ENCODE assay signal across 12 mouse cellular contexts in the genomic region with DNA sequence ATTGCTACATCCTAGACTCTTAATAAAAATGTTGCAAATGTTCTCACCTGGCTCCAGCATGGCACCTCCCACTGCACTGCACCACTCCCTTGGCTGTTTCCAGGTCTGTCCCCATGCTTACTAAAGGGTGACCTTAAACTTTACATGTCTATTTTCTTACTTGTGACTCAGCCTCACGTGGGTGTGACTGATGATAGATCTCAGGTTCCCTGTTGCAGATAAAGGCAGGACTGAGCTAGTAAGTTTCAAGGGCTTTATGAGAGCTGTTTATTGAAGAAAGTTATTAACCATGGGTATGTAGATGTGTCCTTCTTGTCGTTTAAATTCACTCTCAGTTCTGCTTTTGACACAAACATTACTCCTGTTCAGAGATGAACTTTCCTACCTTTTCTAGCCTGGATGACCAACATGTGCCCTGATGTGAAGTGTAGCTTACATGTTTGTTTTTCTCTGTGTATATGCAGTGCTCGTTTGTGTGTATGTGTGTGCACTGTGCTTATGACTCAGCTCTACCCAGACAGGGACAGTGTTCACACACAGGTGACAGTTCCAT. TPM values are rescaled to one million over a fixed set of nuclear protein-coding genes. Genes with fewer than 3 reads are reported as not detected.
DNase-seq lines count a peak whose midpoint lies in the region; ATAC-seq and TF ChIP-seq lines count a peak whose summit lies in the region.
"Had no signal": no experiment of that assay in that cellular context is flagged by ENCODE, and none has a peak within 500 bp of the region (broad histone marks: within the 10 kb centered on the region; RNA-seq: fewer than 3 reads in every experiment).

No protein-coding gene starts in this region.

- H3K79me3 ChIP-seq in C2C12 (ENCODE audit: low read depth), result peaks cover 38% of the 10 kb centered on the region

- no peak for TF ChIP-seq CTCF in C2C12 (IDR thresholded peaks at IDR 0.05; ENCODE audit: control insufficient read depth, insufficient read depth, insufficient read length)
- TF ChIP-seq CTCF in liver, postnatal 0 days (IDR thresholded peaks at IDR 0.05; ENCODE audit: low read depth), result no peak

- WGBS in liver, postnatal 0 days (ENCODE audit: insufficient replicate concordance), result 41% methylated on average over 3 of the region's 3 CpGs
- WGBS in embryonic facial prominence, embryonic 10.5 days, result 90% methylated on average over 3 of the region's 3 CpGs
- 94% methylated on average over 3 of the region's 3 CpGs for WGBS in midbrain, embryonic 15.5 days
- 91% methylated on average over 3 of the region's 3 CpGs for WGBS in midbrain, embryonic 13.5 days

- peak; percentile 66 to 73 for DNase-seq in heart, adult 18-20 months
- DNase-seq in heart, postnatal 25 days (ENCODE audit: low spot score), result no peak
- DNase-seq in heart, adult 8-10 months (ENCODE audit: low spot score), result peak; percentile 57
- DNase-seq in liver, postnatal 0 days, result no peak
- no peak for DNase-seq in embryonic facial prominence, embryonic 10.5 days (ENCODE audit: low spot score)
- DNase-seq: cerebellum, adult 2 months; thymus, postnatal 25 days had no signal

- no peaks in the 10 kb centered on the region for H3K27me3 ChIP-seq in C2C12 (ENCODE audit: control insufficient read depth, insufficient read depth, insufficient read length)
- H3K27me3 ChIP-seq in liver, postnatal 0 days (ENCODE audit: insufficient read depth, low read length), result no peaks in the 10 kb centered on the region
- no peaks in the 10 kb centered on the region for H3K27me3 ChIP-seq in embryonic facial prominence, embryonic 10.5 days (replicated peaks; ENCODE audit: low read depth, poor library complexity, severe bottlenecking)
- no peaks in the 10 kb centered on the region for H3K27me3 ChIP-seq in midbrain, embryonic 15.5 days (replicated peaks)
- no peaks in the 10 kb centered on the region for H3K27me3 ChIP-seq in midbrain, embryonic 13.5 days
- H3K27me3 ChIP-seq: forebrain, embryonic 13.5 days had no signal

- H3ac ChIP-seq in C2C12 (ENCODE audit: control insufficient read depth, insufficient read length, low read depth), result no peak overlapping the region

- no peak overlapping the region for H3K4me2 ChIP-seq in liver, postnatal 0 days (ENCODE audit: low read depth, low read length)
- H3K4me2 ChIP-seq in midbrain, embryonic 15.5 days, result no peak overlapping the region
- H3K4me2 ChIP-seq in midbrain, embryonic 13.5 days (replicated peaks), result no peak overlapping the region
- H3K4me2 ChIP-seq: forebrain, embryonic 13.5 days had no signal

- intact Hi-C loops in heart, postnatal 25 days (cut with DNase I), result no loop called here

- ATAC-seq in liver, postnatal 0 days, result peak; percentile 80
- ATAC-seq in midbrain, embryonic 15.5 days (replicated peaks), result no peak
- no peak for ATAC-seq in midbrain, embryonic 13.5 days
- ATAC-seq: forebrain, embryonic 13.5 days had no signal

- no peaks in the 10 kb centered on the region for H3K9me3 ChIP-seq in liver, postnatal 0 days (ENCODE audit: low read length)
- no peaks in the 10 kb centered on the region for H3K9me3 ChIP-seq in embryonic facial prominence, embryonic 10.5 days
- H3K9me3 ChIP-seq in midbrain, embryonic 15.5 days, result no peaks in the 10 kb centered on the region
- H3K9me3 ChIP-seq in midbrain, embryonic 13.5 days, result no peaks in the 10 kb centered on the region
- H3K9me3 ChIP-seq: forebrain, embryonic 13.5 days had no signal

- peaks cover 25% of the 10 kb centered on the region for H3K36me3 ChIP-seq in C2C12 (ENCODE audit: control insufficient read depth, insufficient read depth)
- H3K36me3 ChIP-seq in liver, postnatal 0 days (replicated peaks; ENCODE audit: insufficient read depth, low read length), result peaks cover 18% of the 10 kb centered on the region
- H3K36me3 ChIP-seq in embryonic facial prominence, embryonic 10.5 days (replicated peaks), result peaks cover 30% of the 10 kb centered on the region
- H3K36me3 ChIP-seq in midbrain, embryonic 15.5 days (replicated peaks), result peaks cover 11% of the 10 kb centered on the region; the same call in 1 of the 2 replicates
- H3K36me3 ChIP-seq in midbrain, embryonic 13.5 days, result peaks cover 35% of the 10 kb centered on the region

- no peak overlapping the region for H3K4me3 ChIP-seq in C2C12 (ENCODE audit: insufficient read depth, poor library complexity, severe bottlenecking)
- no peak overlapping the region for H3K4me3 ChIP-seq in liver, postnatal 0 days (ENCODE audit: low read depth, low read length)
- no peak overlapping the region for H3K4me3 ChIP-seq in embryonic facial prominence, embryonic 10.5 days
- H3K4me3 ChIP-seq in midbrain, embryonic 15.5 days, result no peak overlapping the region
- no peak overlapping the region for H3K4me3 ChIP-seq in midbrain, embryonic 13.5 days (replicated peaks)
- H3K4me3 ChIP-seq: forebrain, embryonic 13.5 days had no signal

- H3K4me1 ChIP-seq in liver, postnatal 0 days (ENCODE audit: insufficient read depth), result peaks cover 24% of the 10 kb centered on the region
- peaks cover 24% of the 10 kb centered on the region for H3K4me1 ChIP-seq in embryonic facial prominence, embryonic 10.5 days
- peaks cover 15% of the 10 kb centered on the region for H3K4me1 ChIP-seq in midbrain, embryonic 15.5 days
- H3K4me1 ChIP-seq in midbrain, embryonic 13.5 days (replicated peaks), result peaks cover 18% of the 10 kb centered on the region

- H3K79me2 ChIP-seq in C2C12 (ENCODE audit: control insufficient read depth, insufficient read depth), result peaks cover 85% of the 10 kb centered on the region

- no peak overlapping the region for H3K9ac ChIP-seq in liver, postnatal 0 days (replicated peaks)
- no peak overlapping the region for H3K9ac ChIP-seq in midbrain, embryonic 15.5 days
- no peak overlapping the region for H3K9ac ChIP-seq in midbrain, embryonic 13.5 days (replicated peaks)
- H3K9ac ChIP-seq: forebrain, embryonic 13.5 days had no signal

- 0 out of 2 replicates have a peak overlapping the region, but pooled peaks have one; percentile 30 for H3K27ac ChIP-seq in liver, postnatal 0 days (ENCODE audit: low read depth)
- H3K27ac ChIP-seq in embryonic facial prominence, embryonic 10.5 days (replicated peaks), result no peak overlapping the region
- no peak overlapping the region for H3K27ac ChIP-seq in midbrain, embryonic 15.5 days
- no peak overlapping the region for H3K27ac ChIP-seq in midbrain, embryonic 13.5 days
- H3K27ac ChIP-seq: forebrain, embryonic 13.5 days had no signal

- TF ChIP-seq EP300 in liver, postnatal 0 days (IDR thresholded peaks at IDR 0.05; ENCODE audit: low read depth), result no peak

TF ChIP-seq in C2C12, 6 proteins besides CTCF, POLR2A, EP300 and RAD21:
- TF ChIP-seq USF1 (IDR thresholded peaks at IDR 0.05; ENCODE audit: low read depth) (peak; percentile 84), MAX (IDR thresholded peaks at IDR 0.05) (no peak)

RNA-seq across cellular contexts. Expression of gene Golga4, which starts 6.7 kb away (rescaled TPM):
- 100 to 1,000 TPM; 383 to 397 TPM for total RNA-seq in heart, adult 18-20 months (2021)
- 100 to 1,000 TPM; 257 to 283 TPM for total RNA-seq in heart, postnatal 25 days (2021)
- 9.9 TPM for polyA plus RNA-seq in C2C12 (2012; fragmentation: generic; extraction: Trizol)
- 100 to 1,000 TPM; 361 to 439 (median 426) TPM for total RNA-seq in heart, adult 8-10 months (2022)
- 12.5 and 13.9 TPM in 2 replicates for polyA plus RNA-seq in liver, postnatal 0 days (2015; fragmentation: Nextera tagmentation; extraction: Ambion mirVana)
- 41.6 and 43.1 TPM in 2 replicates for polyA plus RNA-seq in embryonic facial prominence, embryonic 10.5 days (2016; fragmentation: Nextera tagmentation; extraction: Ambion mirVana)
- polyA plus RNA-seq in midbrain, embryonic 15.5 days (2015; fragmentation: Nextera tagmentation; extraction: Ambion mirVana), result 49.9 and 51.3 TPM in 2 replicates
- 52.6 and 56.5 TPM in 2 replicates for polyA plus RNA-seq in midbrain, embryonic 13.5 days (2015; fragmentation: Nextera tagmentation; extraction: Ambion mirVana)

RNA-seq across cellular contexts. Expression of gene Eomes, which starts 34.7 kb away (rescaled TPM):
- under 1 TPM; 0.07 to 0.10 TPM for total RNA-seq in heart, adult 18-20 months (2021)
- not detected for total RNA-seq in heart, postnatal 25 days (2021)
- 0.15 TPM for polyA plus RNA-seq in C2C12 (2012; fragmentation: generic; extraction: Trizol)
- total RNA-seq in heart, adult 8-10 months (2022), result under 1 TPM in 1 of 4 experiments, not detected in 3; 0.06 TPM
- polyA plus RNA-seq in liver, postnatal 0 days (2015; fragmentation: Nextera tagmentation; extraction: Ambion mirVana), result not detected in 2 replicates
- polyA plus RNA-seq in embryonic facial prominence, embryonic 10.5 days (2016; fragmentation: Nextera tagmentation; extraction: Ambion mirVana), result 0.24 and 0.36 TPM in 2 replicates
- polyA plus RNA-seq in midbrain, embryonic 15.5 days (2015; fragmentation: Nextera tagmentation; extraction: Ambion mirVana), result 1.6 and 3.0 TPM in 2 replicates
- polyA plus RNA-seq in midbrain, embryonic 13.5 days (2015; fragmentation: Nextera tagmentation; extraction: Ambion mirVana), result 0.68 and 2.6 TPM in 2 replicates
- polyA plus RNA-seq: lung, embryonic 16.5 days had no signal

Comparison
In these comparisons a context has a peak if more than half of its experiments do, and no peak if none do; other contexts are left out.
1. DNase-seq: peak in heart, adult 18-20 months (2 of 2) and heart, adult 8-10 months (single experiment); none in heart, postnatal 25 days (single experiment), liver, postnatal 0 days (single experiment) and embryonic facial prominence, embryonic 10.5 days (single experiment).